Mouse (Mus musculus) naive thymus-derived CD4-positive, alpha-beta T cell, adult 2 months (primary cell): ENCODE measurements around the gene AC170998.1.
"Not testable (repeated sequence)": the region's sequence is repeated elsewhere in the genome, so short reads cannot be mapped to it uniquely, and the experiment has no call there.

Source experiments
- DNase-seq: peaks from one replicate; pipeline ENCODE4 v3.0.0-alpha.2; 2011; ENCODE audit warnings: low read depth

AC170998.1 gene

GRCm38 (mm10) chr17:28760736-28761312 is 34.9 kb downstream of the AC170998.1 start:
- no peak for DNase-seq

- DNase-seq: peak; percentile 81
Measured at GRCm38 (mm10) chr17:28761871-28762270, 36.0 kb downstream of the AC170998.1 start.

GRCm38 (mm10) chr17:28766203-28766602 is 40.3 kb downstream of the AC170998.1 start:
- no peak for DNase-seq

GRCm38 (mm10) chr17:28766781-28767515 is 41.1 kb downstream of the AC170998.1 start:
- DNase-seq: no peak

GRCm38 (mm10) chr17:28769121-28769874 is 43.4 kb downstream of the AC170998.1 start, which contains the start of gene Mapk13:
Gene Mapk13, plus strand, starts transcription at chr17:28769297.
- DNase-seq: peak; percentile 38

GRCm38 (mm10) chr17:28769875-28770421 is 44.1 kb downstream of the AC170998.1 start:
- DNase-seq: peak; percentile 27

GRCm38 (mm10) chr17:28771289-28771688 is 45.4 kb downstream of the AC170998.1 start:
- no peak for DNase-seq

- not testable (repeated sequence) for DNase-seq
Measured at GRCm38 (mm10) chr17:28774303-28774702, 48.4 kb downstream of the AC170998.1 start.

GRCm38 (mm10) chr17:28775161-28775560 is 49.3 kb downstream of the AC170998.1 start:
- DNase-seq: no peak
